Mouse (Mus musculus) MEL (cell line): ENCODE measurements around the gene Itm2c. TPM values are rescaled to one million over a fixed set of nuclear protein-coding genes. Genes with fewer than 3 reads are reported as not detected.

Experiments used
- DNase-seq: peaks from one replicate; pipeline ENCODE4 v3.0.0; 2011; ENCODE audit warnings: low read depth, low spot score
- H3K27ac ChIP-seq: 2 replicates; pipeline ENCODE4 v1.5.1; 2012; ENCODE audit warnings: low read depth, mild to moderate bottlenecking, control low read depth, low read length, moderate library complexity; ENCODE audit not compliant: control insufficient read depth
- H3K27me3 ChIP-seq, 2 experiments: fragments of 150-350 bp in 1 of 2; sonication (generic) in 1 of 2; 2 replicates each; pipeline ENCODE4 v1.6.1; 2012; ENCODE audit warnings: low read length in 2 of 2, mild to moderate bottlenecking in 2 of 2, improper control_type of control experiment in 1 of 2, moderate library complexity in 1 of 2; ENCODE audit not compliant: insufficient read depth in 2 of 2, control insufficient read depth in 1 of 2
- H3K36me3 ChIP-seq, 2 experiments: 2 replicates each; pipeline ENCODE4 v1.6.1; 2012 to 2014; ENCODE audit warnings: low read length in 2 of 2, improper control_type of control experiment in 1 of 2, inconsistent platforms in 1 of 2, mild to moderate bottlenecking in 1 of 2; ENCODE audit not compliant: insufficient read depth in 2 of 2, control insufficient read depth in 1 of 2
- H3K4me1 ChIP-seq, 2 experiments: fragments of 150-350 bp in 1 of 2; sonication (generic) in 1 of 2; 2 replicates each; pipeline ENCODE4 v1.6.1; 2012; ENCODE audit warnings: low read length in 2 of 2, improper control_type of control experiment in 1 of 2, mild to moderate bottlenecking in 1 of 2; ENCODE audit not compliant: insufficient read depth in 2 of 2, control insufficient read depth in 1 of 2
- H3K4me3 ChIP-seq, 2 experiments: fragments of 150-350 bp in 1 of 2; sonication (generic) in 1 of 2; 2 replicates each; pipeline ENCODE4 v1.5.1; 2012; ENCODE audit warnings: low read depth in 2 of 2, low read length in 2 of 2, mild to moderate bottlenecking in 2 of 2, moderate library complexity in 2 of 2, control low read depth in 1 of 2, improper control_type of control experiment in 1 of 2; ENCODE audit not compliant: control insufficient read depth in 1 of 2, insufficient read depth in 1 of 2
- H3K79me2 ChIP-seq: 2 replicates; pipeline ENCODE4 v1.6.1; 2012; ENCODE audit warnings: mild to moderate bottlenecking, low read length, moderate library complexity; ENCODE audit not compliant: control insufficient read depth, poor library complexity, insufficient read depth
- H3K9ac ChIP-seq: 2 replicates; pipeline ENCODE4 v1.6.1; 2012; ENCODE audit warnings: low read depth, mild to moderate bottlenecking, control low read depth, low read length, moderate library complexity; ENCODE audit not compliant: control insufficient read depth, poor library complexity, severe bottlenecking
- H3K9me3 ChIP-seq: fragments of 150-350 bp; sonication (generic); replicated peaks from 2 replicates; pipeline ENCODE4 v1.6.1; 2012; ENCODE audit warnings: mild to moderate bottlenecking, low read length, improper control_type of control experiment, moderate library complexity; ENCODE audit not compliant: insufficient read depth
- CHD1 ChIP-seq: IDR thresholded peaks from 2 replicates; pipeline ENCODE4 v1.6.1; 2012; ENCODE audit warnings: low read depth, mild to moderate bottlenecking, inconsistent platforms, low read length, improper control_type of control experiment
- E2F4 ChIP-seq: IDR thresholded peaks from 2 replicates; pipeline ENCODE4 v1.6.1; 2011; ENCODE audit warnings: low read depth, low read length, improper control_type of control experiment, borderline replicate concordance
- ETS1 ChIP-seq: IDR thresholded peaks from 2 replicates; pipeline ENCODE4 v1.6.1; 2012; ENCODE audit warnings: low read depth, mild to moderate bottlenecking, inconsistent platforms, low read length, improper control_type of control experiment, moderate library complexity
- GABPA ChIP-seq: IDR thresholded peaks from 2 replicates; pipeline ENCODE4 v1.6.1; 2012; ENCODE audit warnings: low read depth, mild to moderate bottlenecking, inconsistent platforms, low read length, improper control_type of control experiment, moderate library complexity
- MAZ ChIP-seq: IDR thresholded peaks from 2 replicates; pipeline ENCODE4 v1.6.1; 2012; ENCODE audit warnings: low read depth, mild to moderate bottlenecking, inconsistent platforms, low read length, improper control_type of control experiment
- NELFE ChIP-seq: IDR thresholded peaks from 2 replicates; pipeline ENCODE4 v1.6.1; 2011; ENCODE audit warnings: low read depth, low read length, improper control_type of control experiment
- NRF1 ChIP-seq: IDR thresholded peaks from 2 replicates; pipeline ENCODE4 v1.6.1; 2014; ENCODE audit warnings: low read depth, mild to moderate bottlenecking, inconsistent platforms, low read length, improper control_type of control experiment, moderate library complexity; ENCODE audit not compliant: poor library complexity, insufficient read depth, severe bottlenecking
- POLR2A ChIP-seq, 2 experiments: IDR thresholded peaks; 2 replicates each; pipeline ENCODE4 v1.6.1; 2011 to 2012; ENCODE audit warnings: low read length in 2 of 2, mild to moderate bottlenecking in 2 of 2, control low read depth in 1 of 2, improper control_type of control experiment in 1 of 2, low read depth in 1 of 2, moderate library complexity in 1 of 2; ENCODE audit not compliant: control insufficient read depth in 1 of 2, insufficient read depth in 1 of 2, poor library complexity in 1 of 2
- POLR2AphosphoS5 ChIP-seq: IDR thresholded peaks from 2 replicates; pipeline ENCODE4 v1.6.1; 2012; ENCODE audit warnings: low read depth, borderline replicate concordance, mild to moderate bottlenecking, inconsistent platforms, low read length, moderate library complexity, mixed read lengths
- RAD21 ChIP-seq: IDR thresholded peaks from 2 replicates; pipeline ENCODE4 v1.6.1; 2011; ENCODE audit warnings: mild to moderate bottlenecking, low read depth, low read length, improper control_type of control experiment
- SMC3 ChIP-seq: IDR thresholded peaks from 2 replicates; pipeline ENCODE4 v1.6.1; 2011; ENCODE audit warnings: low read depth, low read length, improper control_type of control experiment
- TAL1 ChIP-seq: IDR thresholded peaks from 2 replicates; pipeline ENCODE4 v1.6.1; 2012; ENCODE audit warnings: mild to moderate bottlenecking, inconsistent platforms, low read length, moderate library complexity, mixed read lengths
- TBP ChIP-seq: IDR thresholded peaks from 2 replicates; pipeline ENCODE4 v1.8.0; 2011; ENCODE audit warnings: low read depth, low read length, improper control_type of control experiment
- USF1 ChIP-seq: IDR thresholded peaks from 2 replicates; pipeline ENCODE4 v1.6.1; 2014; ENCODE audit warnings: low read depth, mild to moderate bottlenecking, inconsistent platforms, low read length, improper control_type of control experiment, moderate library complexity
- USF2 ChIP-seq, 2 experiments: IDR thresholded peaks; 2 replicates each; pipeline ENCODE4 v1.6.1; 2011 to 2012; ENCODE audit warnings: improper control_type of control experiment in 2 of 2, low read length in 2 of 2, borderline replicate concordance in 1 of 2, inconsistent platforms in 1 of 2, low read depth in 1 of 2, mild to moderate bottlenecking in 1 of 2; ENCODE audit not compliant: insufficient read depth in 1 of 2
- ZMIZ1 ChIP-seq: IDR thresholded peaks from 2 replicates; pipeline ENCODE4 v1.6.1; 2012; ENCODE audit warnings: low read depth, mild to moderate bottlenecking, inconsistent platforms, low read length, improper control_type of control experiment, moderate library complexity
- polyA plus RNA-seq, 2 experiments: library from polyadenylated mRNA; stranded (reverse) in 1 of 2; unstranded in 1 of 2; fragments of >175 nt in 1 of 2; fragments of >200 nt in 1 of 2; gene quantifications; 2 replicates each; pipeline versions ENCODE4 v1.2.1 to v1.2.4; 2012; ENCODE audit warnings: low replicate concordance in 2 of 2, low read depth in 1 of 2; ENCODE audit not compliant: insufficient read length in 2 of 2, insufficient read depth in 1 of 2, missing spikeins in 1 of 2
- total RNA-seq: library from RNA; depleted of rRNA; stranded (reverse); fragments of 300-350 nt; gene quantifications from 2 replicates; pipeline ENCODE4 v1.2.3, GENCODE M21; 2012

Gene Itm2c
- total and polyA plus RNA-seq, 3 experiments, result 24.8 to 28.2 TPM; not detected in 1

DNA sequence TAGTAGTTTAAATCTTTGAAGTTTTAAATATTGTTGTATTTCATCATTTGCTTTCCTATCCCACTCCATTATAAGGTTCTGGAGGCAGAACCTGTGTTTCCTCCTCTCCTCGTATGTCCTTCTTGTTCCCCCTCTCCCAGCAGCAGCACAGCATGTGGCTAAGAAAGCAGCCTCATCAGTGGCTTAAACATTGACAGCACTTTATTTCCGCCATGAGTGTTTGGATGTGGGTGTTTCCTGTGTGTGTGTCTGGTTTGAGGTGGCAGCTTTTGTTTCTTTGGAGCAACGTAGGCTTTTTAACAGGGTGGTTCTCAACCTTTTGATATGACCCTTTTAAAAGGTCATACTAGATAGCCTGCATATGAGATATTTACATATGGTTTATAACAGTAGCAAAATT is 48.6 kb upstream of the Itm2c start:
- Histone ChIP-seq H3K27me3 (no peaks in the 10 kb centered on the region), H3K27ac (no peak overlapping the region), H3K4me1 (peaks cover 0 to 2% of the 10 kb centered on the region in 2 experiments; a peak in 1 of 4 replicates), H3K79me2 (no peaks in the 10 kb centered on the region), H3K4me3 (no peak overlapping the region), H3K36me3 (peaks cover 0 to 32% of the 10 kb centered on the region in 2 experiments; a peak in 3 of 4 replicates), H3K9ac (no peak overlapping the region), H3K9me3 (no peaks in the 10 kb centered on the region)
- DNase-seq, result no peak
- no peak for TF ChIP-seq POLR2AphosphoS5

GRCm38 (mm10) chr1:85849016-85849415 is 45.1 kb upstream of the Itm2c start:
- no peak overlapping the region for H3K27ac ChIP-seq
- TF ChIP-seq NELFE, result no peak
- no peak for TF ChIP-seq SMC3

DNA sequence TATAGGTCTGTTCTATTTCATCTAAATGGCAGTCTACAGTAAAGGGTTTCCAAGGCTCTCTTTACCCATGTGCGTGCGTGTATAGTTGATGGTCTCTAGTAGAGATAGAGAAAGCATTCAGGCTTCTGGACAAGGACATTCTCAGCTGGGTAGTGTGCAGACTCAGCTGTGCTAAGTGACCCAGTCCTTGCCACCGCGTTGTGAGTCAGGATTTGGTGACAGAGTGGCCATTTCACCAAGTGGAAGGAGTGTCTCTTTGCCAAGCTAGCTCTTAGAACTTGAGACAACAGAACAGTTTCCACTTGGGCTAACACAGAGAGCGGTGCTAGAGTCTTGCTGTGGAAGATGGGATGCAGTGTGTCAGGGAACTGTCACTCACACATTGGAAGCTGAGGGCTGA is 43.2 kb upstream of the Itm2c start:
- H3K4me1 ChIP-seq, result no peaks in the 10 kb centered on the region
- no peaks in the 10 kb centered on the region for H3K79me2 ChIP-seq
- H3K36me3 ChIP-seq, result peaks cover 0 to 15% of the 10 kb centered on the region in 2 experiments; a peak in 2 of 4 replicates
- H3K27ac ChIP-seq, result no peak overlapping the region
- no peak overlapping the region for H3K9ac ChIP-seq
- TF ChIP-seq POLR2A (IDR thresholded peaks at IDR 0.05; ENCODE audit: control insufficient read depth in 1 of 2, insufficient read depth in 1 of 2, low read depth in 1 of 2, low read length in 2 of 2, poor library complexity in 1 of 2) (no peak), GABPA (no peak), CHD1 (no peak), ZMIZ1 (no peak), NELFE (no peak), TBP (no peak), NRF1 (no peak), TAL1 (no peak), MAZ (no peak), RAD21 (no peak), USF1 (no peak), SMC3 (no peak), ETS1 (no peak), USF2 (IDR thresholded peaks at IDR 0.05; ENCODE audit: borderline replicate concordance in 1 of 2, insufficient read depth in 1 of 2, low read depth in 1 of 2, low read length in 2 of 2) (no peak), E2F4 (no peak)
- no peaks in the 10 kb centered on the region for H3K27me3 ChIP-seq
- no peak for DNase-seq
- H3K4me3 ChIP-seq, result no peak overlapping the region
- H3K9me3 ChIP-seq, result no peaks in the 10 kb centered on the region

More at GRCm38 (mm10) chr1:85849016-85849415, 45.1 kb upstream of the Itm2c start:
- H3K36me3 ChIP-seq, result peaks cover 0 to 27% of the 10 kb centered on the region in 2 experiments; a peak in 3 of 4 replicates
- no peaks in the 10 kb centered on the region for H3K79me2 ChIP-seq
- H3K4me1 ChIP-seq, result no peaks in the 10 kb centered on the region
- DNase-seq, result no peak
- no peaks in the 10 kb centered on the region for H3K9me3 ChIP-seq
- no peaks in the 10 kb centered on the region for H3K27me3 ChIP-seq
- H3K9ac ChIP-seq, result no peak overlapping the region
- no peak overlapping the region for H3K4me3 ChIP-seq
